Mouse (Mus musculus) ES-E14 (cell line): ENCODE data around the gene Ifnar1. TPM values are rescaled to one million over a fixed set of nuclear protein-coding genes. Genes with fewer than 3 reads are reported as not detected.

Source experiments
- DNase-seq: peaks from one replicate; pipeline ENCODE4 v3.0.0-alpha.2; 2013; ENCODE audit warnings: low read depth, low spot score
- H3K27ac ChIP-seq: 2 replicates; pipeline ENCODE4 v1.5.1; 2012; ENCODE audit warnings: low read depth, mild to moderate bottlenecking, low read length, moderate library complexity, mixed read lengths; ENCODE audit not compliant: poor library complexity, insufficient read depth, severe bottlenecking
- H3K36me3 ChIP-seq: 2 replicates; pipeline ENCODE4 v1.6.1; 2012; ENCODE audit warnings: mild to moderate bottlenecking, low read length, moderate library complexity, mixed read lengths; ENCODE audit not compliant: control insufficient read depth, poor library complexity, insufficient read depth, severe bottlenecking
- H3K4me1 ChIP-seq, 2 experiments: fragments of 150-350 bp in 1 of 2; sonication (generic) in 1 of 2; 2 replicates each; pipeline ENCODE4 v1.6.1; 2012; ENCODE audit warnings: low read length in 2 of 2, mild to moderate bottlenecking in 1 of 2, mixed read lengths in 1 of 2; ENCODE audit not compliant: control insufficient read depth in 2 of 2, insufficient read depth in 2 of 2, poor library complexity in 1 of 2
- H3K4me3 ChIP-seq, 2 experiments: fragments of 150-350 bp in 1 of 2; sonication (generic) in 1 of 2; 2 replicates each; pipeline ENCODE4 v1.5.1; 2012; ENCODE audit warnings: low read length in 2 of 2, low read depth in 1 of 2, mild to moderate bottlenecking in 1 of 2, mixed read lengths in 1 of 2; ENCODE audit not compliant: insufficient read depth in 1 of 2, poor library complexity in 1 of 2, severe bottlenecking in 1 of 2
- H3K9ac ChIP-seq: 2 replicates; pipeline ENCODE4 v1.6.1; 2012; ENCODE audit warnings: low read depth, mild to moderate bottlenecking, low read length, mixed read lengths; ENCODE audit not compliant: poor library complexity, insufficient read depth, severe bottlenecking
- H3K9me3 ChIP-seq: fragments of 150-350 bp; sonication (generic); 2 replicates; pipeline ENCODE4 v1.6.1; 2012; ENCODE audit warnings: low read depth, mild to moderate bottlenecking, low read length; ENCODE audit not compliant: control insufficient read depth, insufficient read depth
- CHD2 ChIP-seq: IDR thresholded peaks from 2 replicates; pipeline ENCODE4 v1.6.1; 2014; ENCODE audit warnings: mild to moderate bottlenecking, low read depth, low read length, inconsistent platforms
- HCFC1 ChIP-seq: IDR thresholded peaks from 2 replicates; pipeline ENCODE4 v1.6.1; 2012; ENCODE audit warnings: low read length, inconsistent platforms, borderline replicate concordance; ENCODE audit not compliant: insufficient read depth
- MAFK ChIP-seq: IDR thresholded peaks from 2 replicates; pipeline ENCODE4 v1.6.1; 2014; ENCODE audit warnings: mild to moderate bottlenecking, low read depth, low read length, inconsistent platforms; ENCODE audit not compliant: insufficient read depth
- ZC3H11A ChIP-seq: IDR thresholded peaks from 2 replicates; pipeline ENCODE4 v1.6.1; 2012; ENCODE audit warnings: low read depth, mild to moderate bottlenecking, inconsistent platforms, low read length, borderline replicate concordance
- ZNF384 ChIP-seq: IDR thresholded peaks from 2 replicates; pipeline ENCODE4 v1.6.1; 2012; ENCODE audit warnings: low read depth, low read length, inconsistent platforms
- in situ Hi-C, 2 experiments: fragments of 600-800 bp; cut with MboI; formaldehyde crosslinking; loops; one replicate each; pipeline ENCODE4 v1.15.1; 2025; ENCODE audit warnings: low sequenced_read_pairs in 2 of 2, inconsistent platforms in 1 of 2; ENCODE audit not compliant: unreplicated experiment in 2 of 2
- total RNA-seq: library from RNA; depleted of rRNA; stranded (reverse); fragments of 300-350 nt; gene quantifications from 2 replicates; pipeline ENCODE4 v1.2.3, GENCODE M21; 2012

The Ifnar1 gene
- total RNA-seq, 1 experiment: 42.2 TPM

DNA sequence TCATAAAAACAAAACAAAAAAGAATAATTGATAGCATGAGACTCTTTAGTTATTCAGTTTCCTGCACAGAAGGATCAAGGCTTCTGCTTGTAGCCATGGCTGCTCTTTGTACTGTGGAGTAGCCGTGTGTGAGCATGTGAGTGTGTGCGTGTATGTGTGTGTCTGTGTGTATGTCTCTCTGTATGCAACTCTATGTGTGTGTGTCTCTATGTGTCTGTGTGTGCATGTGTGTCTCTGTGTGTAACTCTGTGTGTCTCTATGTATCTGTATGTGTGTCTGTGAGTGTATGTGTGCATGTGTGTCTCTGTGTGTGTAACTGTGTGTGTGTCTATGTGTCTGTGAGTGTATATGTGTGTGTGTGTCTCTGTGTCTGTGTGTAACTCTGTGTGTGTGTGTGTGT is 64.0 kb downstream of the Ifnar1 start:
- H3K4me1 ChIP-seq: peaks cover 4 to 24% of the 10 kb centered on the region in 2 experiments; a peak in 3 of 4 replicates
- no peak overlapping the region for H3K9ac ChIP-seq
- no peak for DNase-seq
- no peak overlapping the region; a peak in 1 of 4 replicates for H3K4me3 ChIP-seq
- no peaks in the 10 kb centered on the region for H3K36me3 ChIP-seq
- no peak for TF ChIP-seq CHD2
- no peak for TF ChIP-seq ZNF384
- TF ChIP-seq MAFK: no peak
- in situ Hi-C loops: no loop called here
- H3K9me3 ChIP-seq: no peaks in the 10 kb centered on the region
- H3K27ac ChIP-seq: no peak overlapping the region

- Histone ChIP-seq H3K4me1 (peaks cover 4 to 28% of the 10 kb centered on the region in 2 experiments; a peak in 3 of 4 replicates), H3K9me3 (no peaks in the 10 kb centered on the region), H3K27ac (no peak overlapping the region), H3K4me3 (no peak overlapping the region), H3K9ac (no peak overlapping the region), H3K36me3 (no peaks in the 10 kb centered on the region)
- DNase-seq: no peak
- TF ChIP-seq ZC3H11A (no peak), HCFC1 (no peak), CHD2 (no peak), ZNF384 (no peak), MAFK (no peak)
- in situ Hi-C loops: no loop called here
Observed at GRCm38 (mm10) chr16:91549616-91550015, 64.6 kb downstream of the Ifnar1 start.

DNA sequence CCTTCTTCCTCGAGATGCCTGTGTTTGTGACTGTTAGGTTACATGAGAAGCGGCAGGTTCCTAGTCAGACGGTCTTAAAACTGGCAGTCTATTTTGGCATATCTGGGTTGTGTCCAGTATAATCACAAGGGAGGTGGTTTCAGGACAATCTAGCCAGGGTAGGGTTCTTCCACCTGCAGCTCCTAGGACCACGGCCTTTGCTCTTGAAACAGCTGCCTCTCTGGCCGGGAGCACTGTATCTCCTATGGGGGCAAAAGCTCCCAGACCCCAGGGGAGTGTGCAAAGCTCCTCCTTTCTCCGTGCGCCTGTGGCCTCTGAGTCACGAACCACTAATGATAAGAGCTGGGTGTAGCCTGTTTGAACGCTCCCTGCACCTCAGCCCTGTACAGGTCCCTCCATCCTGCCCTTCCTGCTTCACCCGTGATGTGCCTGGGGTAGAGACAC is 66.1 kb downstream of the Ifnar1 start:
- H3K4me1 ChIP-seq: peaks cover 4 to 35% of the 10 kb centered on the region in 2 experiments; a peak in 3 of 4 replicates
- no peak overlapping the region for H3K9ac ChIP-seq
- no peak overlapping the region for H3K27ac ChIP-seq
- TF ChIP-seq ZC3H11A: no peak
- no peak for DNase-seq
- H3K9me3 ChIP-seq: no peaks in the 10 kb centered on the region
- H3K4me3 ChIP-seq: no peak overlapping the region
- in situ Hi-C loops: no loop called here
- no peaks in the 10 kb centered on the region for H3K36me3 ChIP-seq

GRCm38 (mm10) chr16:91552072-91552471 is 67.0 kb downstream of the Ifnar1 start:
- no peak overlapping the region for H3K27ac ChIP-seq
- no peak overlapping the region for H3K9ac ChIP-seq
- H3K4me3 ChIP-seq: no peak overlapping the region
- no peak for TF ChIP-seq ZC3H11A
- no peak for TF ChIP-seq MAFK
- no peak for TF ChIP-seq HCFC1
- TF ChIP-seq CHD2: no peak
- TF ChIP-seq ZNF384: no peak
- peaks cover 2 to 35% of the 10 kb centered on the region in 2 experiments; a peak in 3 of 4 replicates for H3K4me1 ChIP-seq
- in situ Hi-C loops: no loop called here
- H3K9me3 ChIP-seq: no peaks in the 10 kb centered on the region
- no peaks in the 10 kb centered on the region; the same call in 1 of the 2 replicates for H3K36me3 ChIP-seq
- no peak for DNase-seq

- no peak overlapping the region for H3K27ac ChIP-seq
Observed at GRCm38 (mm10) chr16:91553625-91554024, 68.6 kb downstream of the Ifnar1 start.

More at GRCm38 (mm10) chr16:91553625-91554024, 68.6 kb downstream of the Ifnar1 start:
- Histone ChIP-seq H3K4me1 (peaks cover 4 to 35% of the 10 kb centered on the region in 2 experiments), H3K36me3 (no peaks in the 10 kb centered on the region; the same call in 1 of the 2 replicates), H3K4me3 (no peak overlapping the region; a peak in 1 of 4 replicates), H3K9me3 (no peaks in the 10 kb centered on the region), H3K9ac (no peak overlapping the region)
- TF ChIP-seq CHD2: no peak
- TF ChIP-seq ZC3H11A: no peak
- no peak for TF ChIP-seq HCFC1
- TF ChIP-seq MAFK: no peak
- TF ChIP-seq ZNF384: no peak
- in situ Hi-C loops: no loop called here
- DNase-seq: no peak
